Mouse (Mus musculus): ENCODE data around the gene Camkk1.

Gene Camkk1

GRCm38 (mm10) chr11:73018471-73019146 lies at the start of gene Camkk1:
TSS of gene Camkk1 (plus strand) at chr11:73019008.
- DNase-seq (ENCODE audit: low spot score): peak; percentile 94

- no peak for DNase-seq (ENCODE audit: low spot score)
Observed at GRCm38 (mm10) chr11:72974995-72975503, 43.8 kb upstream of the Camkk1 start.

DNA sequence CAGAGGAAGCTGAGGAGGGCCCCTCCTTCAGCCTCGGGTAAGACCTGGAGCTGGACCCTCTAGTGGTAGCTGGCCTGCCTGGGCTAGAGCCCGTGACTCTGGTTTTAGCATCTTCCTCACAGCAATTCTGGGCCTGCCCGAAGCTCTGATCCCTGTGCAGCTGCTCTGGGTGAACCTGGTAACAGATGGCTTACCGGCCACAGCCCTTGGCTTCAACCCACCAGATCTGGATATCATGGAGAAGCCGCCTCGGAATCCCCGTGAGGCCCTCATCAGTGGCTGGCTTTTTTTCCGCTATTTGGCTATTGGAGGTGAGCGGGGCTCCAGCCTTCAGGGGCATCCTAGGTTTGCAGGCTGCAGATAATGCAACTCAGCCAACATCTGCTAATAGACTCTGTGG lies 36.3 kb upstream of the Camkk1 start:
- no peak for DNase-seq (ENCODE audit: low spot score)

DNA sequence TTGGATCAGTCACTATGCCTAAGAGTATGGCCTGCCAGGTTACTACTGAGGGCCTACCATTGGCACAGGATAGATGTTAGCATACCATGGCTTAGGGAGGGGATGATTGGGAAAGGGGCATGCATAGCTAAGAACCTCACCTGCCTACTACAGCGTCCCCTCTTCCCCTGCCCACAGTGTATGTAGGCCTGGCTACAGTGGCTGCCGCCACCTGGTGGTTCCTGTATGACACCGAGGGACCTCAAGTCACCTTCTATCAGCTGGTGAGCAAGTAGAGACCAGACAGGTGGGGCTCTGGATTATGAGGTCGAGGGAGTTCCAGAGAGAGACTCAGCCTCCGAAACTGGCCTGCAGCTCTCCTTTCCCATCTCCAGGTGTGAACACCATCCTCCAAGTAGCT lies 35.5 kb upstream of the Camkk1 start:
- no peak for DNase-seq (ENCODE audit: low spot score)

GRCm38 (mm10) chr11:72986745-72987144 lies 32.1 kb upstream of the Camkk1 start:
- DNase-seq (ENCODE audit: low spot score): no peak

DNA sequence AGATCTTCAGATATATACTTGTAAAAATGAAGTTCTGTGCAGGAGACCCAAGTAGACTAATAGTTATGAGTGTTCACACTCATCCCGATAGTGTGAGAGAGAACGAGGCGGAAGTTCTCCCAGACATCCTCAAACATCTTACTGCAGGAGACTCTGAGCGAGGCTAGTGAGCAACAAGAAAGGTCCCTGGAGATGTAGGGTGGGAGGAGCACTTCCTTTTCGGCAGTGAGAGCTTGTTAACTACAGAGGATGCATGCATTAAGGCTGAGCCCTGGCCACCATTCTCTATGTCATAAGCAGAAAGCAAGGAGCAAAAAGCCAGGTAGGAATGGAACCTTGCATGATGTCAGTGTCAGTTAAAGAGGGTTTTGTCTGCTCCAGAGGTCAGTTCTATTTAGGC lies 31.6 kb upstream of the Camkk1 start:
- DNase-seq (ENCODE audit: low spot score): no peak

- DNase-seq (ENCODE audit: low spot score): no peak
Observed at GRCm38 (mm10) chr11:72987807-72988206, 31.0 kb upstream of the Camkk1 start.

GRCm38 (mm10) chr11:72989044-72989443 lies 29.8 kb upstream of the Camkk1 start:
- DNase-seq (ENCODE audit: low spot score): no peak

DNA sequence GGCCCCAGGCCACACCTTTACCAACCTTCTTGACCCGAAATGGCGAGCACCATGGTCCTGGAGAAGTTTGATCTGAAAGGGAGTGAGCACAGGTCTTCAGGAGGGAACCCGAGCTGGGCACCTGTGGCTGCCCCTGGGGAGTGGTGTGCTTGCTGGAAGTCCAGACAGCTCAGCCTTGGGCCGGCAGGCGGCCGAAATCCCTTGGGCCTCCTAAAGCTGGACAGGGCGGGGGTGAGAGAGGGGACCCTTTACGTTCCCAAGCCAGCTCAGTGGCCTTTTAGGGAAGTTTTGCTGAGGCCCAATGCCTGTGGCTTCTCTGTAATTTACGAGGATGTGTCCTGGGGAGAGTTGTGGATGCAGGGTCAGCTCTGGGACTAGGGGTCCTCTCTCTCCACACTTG lies 28.1 kb upstream of the Camkk1 start:
- no peak for DNase-seq (ENCODE audit: low spot score)

DNA sequence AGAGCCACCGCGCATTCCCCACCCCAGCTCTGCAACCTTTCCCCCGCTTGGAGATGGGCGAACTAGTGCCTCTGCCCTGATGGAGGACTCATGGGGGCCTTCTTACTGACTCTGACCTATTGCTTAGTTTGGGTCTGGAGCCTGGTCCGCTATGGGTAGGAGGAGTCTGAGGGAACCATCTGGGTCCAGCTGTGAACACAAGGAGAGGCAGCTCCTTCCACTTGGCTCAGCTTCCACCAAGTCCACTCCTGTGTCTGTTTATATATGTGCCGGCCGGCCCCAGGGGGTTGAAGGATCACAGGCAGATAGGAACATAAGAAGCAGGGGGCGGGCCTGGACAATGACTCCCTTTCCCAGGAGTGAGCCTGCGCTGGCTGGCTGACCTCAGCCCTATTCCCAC lies 26.8 kb upstream of the Camkk1 start:
- no peak for DNase-seq (ENCODE audit: low spot score)

DNA sequence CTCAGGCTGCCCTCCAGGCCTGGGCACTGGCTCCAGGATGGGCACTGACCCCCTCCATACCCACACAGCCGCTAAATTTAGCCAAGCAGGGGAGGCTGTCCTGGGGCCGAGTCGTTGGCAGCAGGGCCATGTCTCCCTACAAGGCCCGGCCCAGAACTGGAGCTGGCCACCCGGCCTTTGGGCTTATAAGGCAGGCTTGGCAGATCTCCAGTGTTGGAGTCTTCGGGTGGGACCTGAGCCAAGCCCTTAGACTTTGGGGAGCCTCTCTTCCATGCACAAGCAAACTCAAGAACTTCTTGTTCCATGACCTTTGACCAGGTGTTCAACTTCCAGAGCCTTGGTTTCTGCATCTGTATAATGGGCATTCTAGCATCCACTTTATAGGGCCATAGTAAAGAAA lies 22.5 kb upstream of the Camkk1 start:
- DNase-seq (ENCODE audit: low spot score): no peak

- DNase-seq (ENCODE audit: low spot score): no peak
Observed at GRCm38 (mm10) chr11:72996781-72997180, 22.0 kb upstream of the Camkk1 start.

DNA sequence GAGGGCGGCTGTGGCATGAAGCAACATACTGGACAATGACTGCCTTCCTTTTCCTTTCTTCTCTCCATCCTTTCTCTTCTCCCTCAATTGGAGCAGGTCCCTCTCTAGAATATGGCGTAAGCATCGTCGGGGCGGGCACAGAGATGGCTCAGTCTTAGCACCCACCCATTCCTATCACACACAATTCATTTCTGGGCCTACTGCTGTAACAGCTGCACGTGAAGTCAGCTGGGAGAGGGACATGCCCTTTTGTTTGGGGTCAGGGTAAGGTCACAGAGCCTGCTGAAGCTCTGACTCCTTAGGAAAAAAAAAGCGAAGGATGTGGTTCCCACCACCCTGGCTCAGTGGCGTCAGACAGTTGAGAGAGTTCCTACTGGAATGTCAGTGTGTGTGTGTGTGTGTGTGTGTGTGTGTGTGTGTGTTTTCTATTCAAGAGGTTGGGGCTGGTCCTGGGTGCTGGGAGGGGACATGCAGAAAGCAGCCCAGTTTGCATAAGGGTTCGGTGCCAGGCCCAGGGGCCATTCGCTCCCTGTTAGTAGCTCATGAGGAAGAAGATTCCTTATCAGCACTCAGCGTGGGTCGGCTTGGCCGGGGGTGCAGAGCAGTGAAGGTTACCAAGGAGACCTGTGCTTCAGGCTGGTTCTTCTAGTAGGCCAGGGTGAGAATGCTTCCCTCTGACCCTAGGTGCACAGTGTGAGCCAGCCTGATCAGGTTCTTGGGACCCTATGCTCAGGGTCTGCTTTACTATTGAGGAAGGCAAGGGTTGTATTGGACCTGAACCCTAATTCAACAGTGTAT lies 21.1 kb upstream of the Camkk1 start:
- no peak for DNase-seq (ENCODE audit: low spot score)

- DNase-seq (ENCODE audit: low spot score): no peak
Observed at GRCm38 (mm10) chr11:72998771-72999170, 20.0 kb upstream of the Camkk1 start, which contains the start of gene P2rx1. TSS of gene P2rx1 (plus strand) at chr11:72999103.

- DNase-seq (ENCODE audit: low spot score): peak; percentile 73
Observed at GRCm38 (mm10) chr11:73001029-73001428, 17.8 kb upstream of the Camkk1 start.

- DNase-seq (ENCODE audit: low spot score): peak; percentile 65
Observed at GRCm38 (mm10) chr11:73006377-73006776, 12.4 kb upstream of the Camkk1 start.

GRCm38 (mm10) chr11:73007113-73007512 lies 11.7 kb upstream of the Camkk1 start:
- DNase-seq (ENCODE audit: low spot score): no peak

DNA sequence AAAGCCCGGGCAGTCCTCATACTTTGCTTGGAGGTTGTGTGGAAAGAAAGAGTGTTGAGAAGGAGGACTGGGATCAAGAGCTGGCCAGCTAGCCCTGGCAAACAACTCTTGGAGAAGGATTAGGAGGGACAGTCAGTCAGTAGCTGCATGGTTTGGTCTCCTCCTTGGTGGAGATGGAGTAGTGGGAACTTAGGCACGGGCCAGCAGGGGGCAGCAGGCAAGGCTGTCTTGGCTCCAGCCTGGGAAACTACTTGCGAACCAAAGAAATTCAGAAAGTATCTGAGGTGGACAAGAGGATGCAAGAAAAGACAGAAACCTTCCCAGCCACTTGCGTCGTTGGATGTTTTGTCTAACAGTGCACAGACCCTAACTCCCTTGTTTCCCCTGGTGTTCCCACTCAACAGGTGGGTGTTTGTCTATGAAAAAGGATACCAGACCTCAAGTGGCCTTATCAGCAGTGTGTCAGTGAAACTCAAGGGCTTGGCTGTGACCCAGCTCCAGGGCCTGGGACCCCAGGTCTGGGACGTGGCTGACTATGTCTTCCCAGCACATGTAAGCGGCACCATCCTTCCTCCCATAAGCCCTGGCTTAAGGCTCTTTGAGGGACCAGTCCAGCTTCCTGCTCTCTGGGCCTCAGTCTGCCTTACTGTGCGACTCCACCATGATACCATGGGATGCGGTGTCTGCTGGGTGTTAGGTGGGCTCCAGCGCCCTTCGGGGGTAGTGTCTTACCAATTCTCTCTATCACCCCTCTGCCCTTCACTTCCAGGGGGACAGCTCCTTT lies 10.9 kb upstream of the Camkk1 start:
- DNase-seq (ENCODE audit: low spot score): peak; percentile 65

- no peak for DNase-seq (ENCODE audit: low spot score)
Observed at GRCm38 (mm10) chr11:73008826-73009225, 10.0 kb upstream of the Camkk1 start.

DNA sequence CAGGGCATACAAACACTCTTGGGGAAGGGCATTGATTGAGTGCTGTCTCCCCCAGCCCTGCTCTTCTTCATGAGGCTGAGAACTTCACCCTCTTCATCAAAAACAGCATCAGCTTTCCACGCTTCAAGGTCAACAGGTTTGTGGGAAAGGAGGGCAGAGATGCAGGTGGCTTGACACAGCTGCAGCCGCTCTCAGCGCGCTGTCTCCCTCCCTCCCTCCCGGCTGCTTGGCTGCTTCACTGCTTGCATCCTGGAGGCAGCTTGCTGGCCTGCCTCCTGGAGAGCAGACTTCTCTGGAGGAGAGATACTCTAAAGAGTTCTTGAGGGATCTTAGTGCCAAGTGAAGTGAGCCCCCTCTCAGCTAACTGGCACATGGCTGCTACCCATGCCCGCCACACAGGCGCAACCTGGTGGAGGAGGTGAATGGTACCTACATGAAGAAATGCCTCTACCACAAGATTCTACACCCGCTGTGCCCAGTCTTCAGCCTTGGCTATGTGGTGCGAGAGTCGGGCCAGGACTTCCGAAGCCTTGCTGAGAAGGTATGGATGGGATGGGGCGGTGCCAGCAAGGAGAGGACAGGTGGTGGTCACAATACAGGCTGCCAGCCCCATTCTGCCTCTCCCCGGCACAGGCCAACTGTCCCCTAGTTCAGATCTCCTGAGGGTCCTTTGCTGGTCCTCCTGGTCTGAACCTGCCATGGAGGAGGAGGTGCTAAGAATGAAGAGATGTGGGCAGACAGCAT lies 9.1 kb upstream of the Camkk1 start:
- DNase-seq (ENCODE audit: low spot score): no peak

DNA sequence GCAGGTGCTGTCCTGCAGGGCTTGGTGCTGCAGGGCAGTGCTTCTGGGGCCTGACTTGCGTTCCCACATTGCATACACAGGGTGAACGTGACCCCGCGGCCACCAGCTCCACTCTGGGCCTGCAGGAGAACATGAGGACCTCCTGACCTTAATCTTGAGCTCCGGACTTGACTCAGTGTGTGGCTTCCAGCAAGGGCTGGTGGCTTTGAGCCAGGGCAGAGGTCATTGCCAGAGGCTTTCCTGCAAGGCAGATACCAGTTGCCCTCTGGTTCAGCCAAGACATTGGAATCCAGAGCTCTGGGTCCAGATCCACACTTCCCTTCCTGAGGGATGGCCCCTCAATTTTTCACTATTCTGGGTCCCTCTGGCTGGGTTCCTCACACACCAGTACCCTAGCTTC lies 4.8 kb upstream of the Camkk1 start:
- DNase-seq (ENCODE audit: low spot score): no peak

DNA sequence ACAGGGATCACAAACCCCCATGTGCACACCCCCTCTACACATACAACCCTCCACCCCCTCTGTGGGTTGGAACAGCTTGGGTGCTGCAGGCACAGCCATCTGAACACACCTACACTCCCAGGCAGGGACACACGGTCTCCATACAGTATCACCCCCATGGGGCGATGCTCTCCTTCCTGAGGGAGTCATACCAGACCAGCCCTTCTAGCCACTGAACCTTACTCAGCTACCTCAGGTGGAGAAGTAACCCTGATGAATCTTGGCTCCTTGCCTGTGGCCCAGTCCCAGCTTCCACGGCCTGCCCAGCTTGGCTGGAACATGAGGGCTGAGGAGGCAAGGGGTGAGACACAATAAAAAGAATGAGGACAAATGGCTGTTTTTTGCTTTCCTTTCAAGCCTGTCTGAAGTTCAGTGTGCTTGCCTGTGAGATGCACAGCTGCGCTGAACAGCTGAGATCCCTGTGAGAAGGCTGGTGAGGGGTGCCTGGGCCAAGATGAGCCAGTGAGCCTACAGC lies 3.9 kb upstream of the Camkk1 start:
- peak; percentile 79 for DNase-seq (ENCODE audit: low spot score)
